Mouse (Mus musculus) MEL (cell line): ENCODE results near the gene Nicn1.

Experiments used
- E2F4 ChIP-seq: IDR thresholded peaks from 2 replicates; pipeline ENCODE4 v1.6.1; 2011; ENCODE audit warnings: low read depth, low read length, improper control_type of control experiment, borderline replicate concordance
- POLR2A ChIP-seq, 2 experiments: IDR thresholded peaks; 2 replicates each; pipeline ENCODE4 v1.6.1; 2011 to 2012; ENCODE audit warnings: low read length in 2 of 2, mild to moderate bottlenecking in 2 of 2, control low read depth in 1 of 2, improper control_type of control experiment in 1 of 2, low read depth in 1 of 2, moderate library complexity in 1 of 2; ENCODE audit not compliant: control insufficient read depth in 1 of 2, insufficient read depth in 1 of 2, poor library complexity in 1 of 2
- RCOR1 ChIP-seq: IDR thresholded peaks from 2 replicates; pipeline ENCODE4 v1.6.1; 2012; ENCODE audit warnings: low read depth, mild to moderate bottlenecking, inconsistent platforms, low read length, improper control_type of control experiment
- TBP ChIP-seq: IDR thresholded peaks from 2 replicates; pipeline ENCODE4 v1.8.0; 2011; ENCODE audit warnings: low read depth, low read length, improper control_type of control experiment

DNA sequence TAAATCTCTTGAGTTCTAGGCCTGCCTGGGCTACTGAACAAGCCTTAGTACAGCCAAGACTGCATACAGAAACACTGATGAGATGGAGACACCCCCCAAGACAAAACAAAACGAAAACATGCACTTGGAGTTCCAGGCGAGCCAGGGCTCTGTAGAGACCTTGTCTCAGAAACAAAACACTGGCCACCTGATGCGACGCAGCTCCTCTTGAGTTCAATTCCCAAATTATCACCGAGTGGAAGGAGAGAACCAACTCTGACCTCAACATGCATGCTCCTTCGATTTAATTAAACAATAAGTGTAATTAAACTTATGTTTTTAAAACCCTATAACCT, 48.3 kb downstream of the Nicn1 start:
- TF ChIP-seq TBP (no peak), POLR2A (IDR thresholded peaks at IDR 0.05; ENCODE audit: control insufficient read depth in 1 of 2, insufficient read depth in 1 of 2, low read depth in 1 of 2, low read length in 2 of 2, poor library complexity in 1 of 2) (no peak), RCOR1 (no peak), E2F4 (no peak)
